Mouse (Mus musculus) cerebellum, adult 2 months (tissue): ENCODE data around the gene Ptpn13.

ENCODE experiments used
- CTCF ChIP-seq: fragments of 200-500 bp; IDR thresholded peaks from 2 replicates; pipeline ENCODE4 v1.5.1; 2011; ENCODE audit warnings: low read depth, mild to moderate bottlenecking, control low read depth, low read length, moderate library complexity, borderline replicate concordance; ENCODE audit not compliant: insufficient read depth
- POLR2A ChIP-seq: fragments of 200-500 bp; IDR thresholded peaks from 2 replicates; pipeline ENCODE4 v1.6.1; 2011; ENCODE audit warnings: low read length, control low read depth, borderline replicate concordance; ENCODE audit not compliant: insufficient read depth

DNA sequence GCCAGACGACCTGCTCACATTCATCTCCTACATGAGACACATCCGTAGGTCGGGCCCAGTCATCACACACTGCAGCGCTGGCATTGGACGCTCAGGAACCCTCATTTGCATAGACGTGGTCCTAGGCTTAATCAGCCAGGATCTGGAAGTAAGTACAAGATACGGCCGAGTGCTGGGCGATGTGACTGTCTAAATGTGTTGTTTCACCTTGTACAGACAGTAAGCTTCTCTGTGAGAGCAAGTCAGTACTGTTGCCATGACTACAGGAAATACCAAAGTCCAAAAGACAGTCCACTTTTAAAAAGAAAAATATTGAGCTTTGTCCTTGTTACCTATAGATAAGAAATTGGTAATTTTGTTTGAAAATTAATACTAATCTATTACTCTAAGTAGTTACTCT lies 168.6 kb downstream of the Ptpn13 start:
- TF ChIP-seq POLR2A = no peak
- no peak for TF ChIP-seq CTCF
